Mouse (Mus musculus) liver, adult 2 months (tissue): Measurements from ENCODE around the gene Rrp8. TPM values are rescaled to one million over a fixed set of nuclear protein-coding genes. Genes with fewer than 3 reads are reported as not detected.

Experiments used
- DNase-seq: peaks from one replicate; pipeline ENCODE4 v3.0.0-alpha.2; 2011; ENCODE audit warnings: low read depth, low spot score; ENCODE audit errors: extremely low read depth
- H3K27ac ChIP-seq: fragments of 200-500 bp; replicated peaks from 2 replicates; pipeline ENCODE4 v1.5.1; 2012; ENCODE audit warnings: low read depth, mild to moderate bottlenecking, control low read depth, inconsistent platforms, low read length; ENCODE audit not compliant: insufficient read depth
- H3K27me3 ChIP-seq: fragments of 200-500 bp; 2 replicates; pipeline ENCODE4 v1.6.1; 2012; ENCODE audit warnings: mild to moderate bottlenecking, moderate library complexity, low read length, inconsistent platforms; ENCODE audit not compliant: control insufficient read depth, insufficient read depth
- H3K36me3 ChIP-seq: fragments of 200-500 bp; 2 replicates; pipeline ENCODE4 v1.6.1; 2012; ENCODE audit warnings: low read length, inconsistent platforms; ENCODE audit not compliant: control insufficient read depth, insufficient read depth
- H3K4me1 ChIP-seq: fragments of 200-500 bp; 2 replicates; pipeline ENCODE4 v1.6.1; 2011; ENCODE audit warnings: low read length; ENCODE audit not compliant: control insufficient read depth, insufficient read depth
- H3K4me3 ChIP-seq: fragments of 200-500 bp; 2 replicates; pipeline ENCODE4 v1.5.1; 2011; ENCODE audit warnings: low read depth, mild to moderate bottlenecking, control low read depth, low read length, moderate library complexity; ENCODE audit not compliant: insufficient read depth
- H3K79me2 ChIP-seq: fragments of 200-500 bp; 2 replicates; pipeline ENCODE4 v1.6.1; 2012; ENCODE audit warnings: inconsistent platforms, mild to moderate bottlenecking, low read length, moderate library complexity; ENCODE audit not compliant: control insufficient read depth, insufficient read depth
- H3K9ac ChIP-seq: fragments of 200-500 bp; 2 replicates; pipeline ENCODE4 v1.6.1; 2012; ENCODE audit warnings: low read depth, mild to moderate bottlenecking, control low read depth, inconsistent platforms, low read length
- CTCF ChIP-seq: fragments of 200-500 bp; IDR thresholded peaks from 2 replicates; pipeline ENCODE4 v1.5.1; 2011; ENCODE audit warnings: low read depth, low read length, control low read depth
- POLR2A ChIP-seq: fragments of 200-500 bp; IDR thresholded peaks from 2 replicates; pipeline ENCODE4 v1.6.1; 2011; ENCODE audit warnings: low read length, control low read depth; ENCODE audit not compliant: insufficient read depth; ENCODE audit errors: extremely low read depth
- WGBS: fragments of 180-500 bp; shearing (Covaris S2); methylation state at CpG from one replicate; pipeline ENCODE4 v1.1.7; 2018; 5-methylcytosine and 5-hydroxymethylcytosine counted together
- polyA plus RNA-seq: library from polyadenylated mRNA; depleted of rRNA; stranded (reverse); fragments of >200 nt; gene quantifications from 2 replicates; pipeline ENCODE4 v1.2.3, GENCODE M21; 2012
- total RNA-seq: library from RNA; depleted of rRNA; stranded (reverse); fragments of >200 nt; gene quantifications from 2 replicates; pipeline ENCODE4 v1.2.3, GENCODE M21; 2014

Rrp8 gene
- total and polyA plus RNA-seq, 2 experiments = 4.9 to 5.9 TPM

DNA sequence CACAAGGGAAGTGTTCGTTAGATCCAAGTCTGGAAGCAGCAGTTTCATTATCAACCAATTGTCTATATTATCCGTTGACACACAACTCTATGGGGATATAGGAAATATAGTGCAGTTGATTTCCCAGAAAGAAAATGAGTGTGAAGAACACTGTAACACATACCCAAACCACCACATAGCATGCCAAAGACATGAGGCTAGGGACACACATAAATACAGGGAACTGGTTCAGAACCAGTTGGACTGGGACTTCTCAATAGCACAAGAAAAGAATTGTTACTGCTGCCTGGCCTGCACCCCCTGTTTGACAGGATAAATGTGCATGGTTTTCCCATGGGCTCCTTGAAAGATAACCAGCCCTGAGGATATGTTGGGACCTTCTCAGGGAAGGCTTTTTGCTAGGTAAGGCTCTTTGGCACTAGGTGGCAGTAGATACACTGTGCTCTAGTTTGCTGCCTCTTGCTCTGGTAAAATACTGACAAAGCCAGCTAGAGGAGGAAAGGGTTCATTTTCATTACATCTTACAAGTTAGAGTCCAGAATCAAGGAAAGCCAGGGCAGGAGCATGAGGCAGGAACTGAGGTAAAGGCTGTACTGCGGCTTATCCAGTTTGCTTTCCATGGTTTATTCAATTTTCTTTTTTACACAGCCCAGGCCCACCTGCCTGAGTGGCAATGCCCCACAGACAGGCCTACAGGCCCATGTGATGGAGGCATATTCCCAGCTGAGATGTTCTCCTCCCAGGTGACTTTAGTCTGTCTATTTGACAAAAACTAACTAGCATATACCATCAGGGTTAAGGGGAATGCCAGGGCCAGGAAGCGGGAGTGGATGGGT, 10.8 kb downstream of the Rrp8 start:
- TF ChIP-seq CTCF = no peak; the same call in 1 of the 2 replicates
- no peak for TF ChIP-seq POLR2A
- peak; percentile 67 for DNase-seq

DNA sequence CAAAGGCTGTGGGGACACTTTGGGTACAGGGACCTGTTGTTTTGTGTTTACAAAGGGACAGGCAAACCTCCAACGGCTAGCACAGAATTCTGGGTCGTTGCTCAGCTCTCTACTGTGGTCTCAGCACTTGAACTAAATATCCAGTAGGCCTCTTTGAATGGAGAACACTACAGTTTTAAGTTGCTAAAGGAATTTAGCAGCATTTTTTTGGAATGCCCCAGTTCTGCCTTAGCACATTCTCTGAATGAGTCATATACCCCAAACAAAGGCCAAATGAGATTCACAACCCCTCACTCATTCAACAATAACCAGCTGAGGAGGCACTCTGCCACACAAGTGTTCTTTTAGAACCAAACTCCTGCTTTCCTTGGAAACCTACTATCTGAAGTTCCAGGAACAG, 15.3 kb downstream of the Rrp8 start:
- 68% methylated on average over 2 of the region's 2 CpGs for WGBS
- TF ChIP-seq CTCF (no peak), POLR2A (no peak)
- H3K9ac ChIP-seq = no peak overlapping the region

More for the DNA sequence above, 10.8 kb downstream of the Rrp8 start:
- WGBS = 75% methylated on average over 4 of the region's 4 CpGs
- peaks cover 9% of the 10 kb centered on the region for H3K36me3 ChIP-seq
- H3K27ac ChIP-seq = no peak overlapping the region
- no peak overlapping the region for H3K4me3 ChIP-seq
- no peak overlapping the region for H3K9ac ChIP-seq
- no peaks in the 10 kb centered on the region for H3K27me3 ChIP-seq
- no peaks in the 10 kb centered on the region for H3K79me2 ChIP-seq
- no peaks in the 10 kb centered on the region for H3K4me1 ChIP-seq

DNA sequence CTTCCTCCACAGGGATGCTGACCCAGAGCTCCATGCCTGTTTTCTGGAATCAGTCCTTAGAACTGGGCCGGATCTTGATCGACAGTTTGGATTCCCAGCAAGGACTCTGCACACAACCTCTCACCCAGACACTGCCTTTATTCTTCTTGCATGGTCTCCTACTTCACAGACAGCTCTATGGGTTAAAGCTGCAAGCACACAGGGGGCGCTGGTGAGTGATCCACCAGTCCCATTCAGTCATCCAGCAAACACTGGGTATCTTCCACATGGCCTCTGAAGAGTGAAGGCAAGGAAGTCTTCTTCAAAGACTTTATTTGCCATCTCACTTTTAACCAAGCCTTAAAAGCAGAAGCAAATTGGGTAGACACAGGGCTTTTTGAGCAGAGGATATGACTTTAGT, 21.8 kb downstream of the Rrp8 start:
- no peak overlapping the region for H3K4me3 ChIP-seq
- H3K36me3 ChIP-seq = no peaks in the 10 kb centered on the region
- no peak overlapping the region for H3K27ac ChIP-seq
- no peak for DNase-seq
- no peaks in the 10 kb centered on the region for H3K4me1 ChIP-seq
- no peaks in the 10 kb centered on the region for H3K79me2 ChIP-seq
- no peak for TF ChIP-seq CTCF
- no peak for TF ChIP-seq POLR2A
- H3K9ac ChIP-seq = no peak overlapping the region
- H3K27me3 ChIP-seq = no peaks in the 10 kb centered on the region
- WGBS = 57% methylated on average over 3 of the region's 3 CpGs

More for the DNA sequence above, 15.3 kb downstream of the Rrp8 start:
- Histone ChIP-seq H3K27ac (no peak overlapping the region), H3K4me1 (no peaks in the 10 kb centered on the region), H3K36me3 (no peaks in the 10 kb centered on the region), H3K27me3 (no peaks in the 10 kb centered on the region), H3K4me3 (no peak overlapping the region), H3K79me2 (no peaks in the 10 kb centered on the region)
- no peak for DNase-seq

DNA sequence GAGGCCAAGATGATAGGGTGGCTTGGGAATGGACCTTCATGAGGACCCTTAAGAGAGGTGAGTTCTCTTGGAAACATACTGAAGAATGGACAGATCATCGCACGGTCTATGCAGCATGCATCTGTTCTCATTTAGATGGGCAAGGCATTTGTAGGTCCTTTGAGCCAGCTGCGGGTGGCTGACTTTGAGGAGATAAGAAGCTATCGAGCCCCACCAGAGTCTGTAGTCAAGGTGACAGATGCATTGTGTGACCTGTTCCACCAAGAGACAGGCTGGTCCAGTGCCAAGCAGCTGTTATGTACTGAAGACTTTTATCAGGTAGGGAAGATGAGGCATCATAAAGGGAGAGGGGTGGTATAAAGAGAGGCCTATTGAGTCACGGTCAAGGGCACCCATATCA, 28.5 kb downstream of the Rrp8 start:
- H3K4me1 ChIP-seq = no peaks in the 10 kb centered on the region
- H3K79me2 ChIP-seq = no peaks in the 10 kb centered on the region
- H3K4me3 ChIP-seq = no peak overlapping the region
- H3K9ac ChIP-seq = no peak overlapping the region
- H3K27ac ChIP-seq = no peak overlapping the region
- WGBS = 88% methylated on average over 5 of the region's 5 CpGs
- no peaks in the 10 kb centered on the region for H3K36me3 ChIP-seq
- H3K27me3 ChIP-seq = no peaks in the 10 kb centered on the region
- TF ChIP-seq CTCF (no peak), POLR2A (no peak)
- no peak for DNase-seq

DNA sequence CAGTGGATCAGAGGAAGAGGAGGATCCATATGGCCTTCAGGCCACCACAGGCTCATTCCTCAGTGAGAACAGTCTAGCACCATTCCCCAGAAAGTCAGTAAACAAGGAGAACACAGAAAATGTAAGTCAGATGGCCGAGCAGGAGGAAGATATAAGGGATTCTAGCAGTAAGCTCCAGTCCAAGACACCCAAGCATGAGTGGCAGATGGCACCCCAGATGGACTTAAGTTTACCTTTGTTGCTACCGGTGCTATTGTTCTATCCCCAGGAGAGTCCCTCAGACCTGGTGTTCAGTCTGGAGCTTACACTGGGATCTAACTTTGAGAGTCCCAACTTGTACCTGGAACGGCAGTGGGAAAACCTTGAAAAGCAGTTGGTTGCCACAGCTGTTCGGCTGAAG, 33.4 kb downstream of the Rrp8 start:
- TF ChIP-seq POLR2A (no peak), CTCF (no peak)
- Histone ChIP-seq H3K79me2 (no peaks in the 10 kb centered on the region), H3K4me3 (no peak overlapping the region), H3K27me3 (no peaks in the 10 kb centered on the region), H3K36me3 (no peaks in the 10 kb centered on the region), H3K27ac (no peak overlapping the region), H3K4me1 (no peaks in the 10 kb centered on the region), H3K9ac (no peak overlapping the region)
- DNase-seq = no peak
- 92% methylated on average over 4 of the region's 4 CpGs for WGBS

DNA sequence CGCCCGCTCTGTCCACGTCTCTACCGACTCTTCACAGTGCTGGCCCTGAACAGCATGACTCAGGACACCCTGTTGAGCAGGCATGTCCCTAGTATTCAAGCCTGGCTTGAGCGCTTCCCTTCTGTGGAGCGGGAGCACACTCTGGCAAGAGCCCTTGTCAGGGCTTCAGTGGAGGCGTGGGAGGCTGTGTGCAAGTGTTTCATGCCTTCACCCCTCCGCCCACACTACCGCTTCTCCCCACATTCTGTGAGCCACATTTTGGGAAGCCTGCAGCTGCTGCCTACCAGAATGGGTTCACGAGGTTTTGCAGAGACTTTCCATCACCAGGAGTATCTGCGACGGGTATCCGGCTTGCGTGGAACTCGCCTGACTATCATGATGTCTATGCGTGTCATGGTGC, 34.0 kb downstream of the Rrp8 start:
- no peak for TF ChIP-seq POLR2A
- 89% methylated on average over 16 of the region's 16 CpGs for WGBS
- Histone ChIP-seq H3K4me3 (no peak overlapping the region), H3K9ac (no peak overlapping the region), H3K79me2 (no peaks in the 10 kb centered on the region), H3K36me3 (no peaks in the 10 kb centered on the region), H3K4me1 (no peaks in the 10 kb centered on the region), H3K27me3 (no peaks in the 10 kb centered on the region), H3K27ac (no peak overlapping the region)
- DNase-seq = no peak
